Mouse (Mus musculus) layer of hippocampus, adult 11-12 months (tissue): ENCODE results near the gene Phb.

Experiments
- DNase-seq: peaks from one replicate; pipeline ENCODE4 v3.0.0; 2022; ENCODE audit warnings: low spot score

Phb gene

GRCm38 (mm10) chr11:95712563-95713224 is 45.9 kb downstream of the Phb start, which contains the start of gene Zfp652:
Gene Zfp652, plus strand, starts transcription at chr11:95712673.
- DNase-seq: peak; percentile 79

- DNase-seq: peak; percentile 53
These were observed 46.6 kb downstream of the Phb start for GRCm38 (mm10) chr11:95713225-95713810.

- peak; percentile 30 for DNase-seq
These were observed 47.1 kb downstream of the Phb start for GRCm38 (mm10) chr11:95713811-95714241.

DNA sequence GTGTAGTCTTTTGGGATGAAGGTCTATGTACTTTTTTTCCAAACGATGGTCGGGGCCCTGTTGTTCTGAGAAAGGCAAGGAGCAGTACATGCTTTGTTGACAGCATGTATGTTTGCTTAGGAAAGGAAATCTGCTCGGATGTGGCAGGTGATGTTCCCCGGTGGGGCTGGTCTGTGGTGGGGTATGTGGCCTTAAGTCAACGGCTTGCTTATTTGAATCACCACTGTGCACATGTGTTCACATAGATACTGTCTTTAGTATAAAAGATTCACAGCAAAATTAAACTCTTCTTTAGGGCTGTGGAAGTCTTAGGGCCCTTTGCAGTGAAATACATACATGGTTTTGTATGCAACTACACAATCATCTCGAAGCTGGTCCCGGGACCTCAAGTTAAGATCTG is 47.7 kb downstream of the Phb start:
- DNase-seq: no peak

DNA sequence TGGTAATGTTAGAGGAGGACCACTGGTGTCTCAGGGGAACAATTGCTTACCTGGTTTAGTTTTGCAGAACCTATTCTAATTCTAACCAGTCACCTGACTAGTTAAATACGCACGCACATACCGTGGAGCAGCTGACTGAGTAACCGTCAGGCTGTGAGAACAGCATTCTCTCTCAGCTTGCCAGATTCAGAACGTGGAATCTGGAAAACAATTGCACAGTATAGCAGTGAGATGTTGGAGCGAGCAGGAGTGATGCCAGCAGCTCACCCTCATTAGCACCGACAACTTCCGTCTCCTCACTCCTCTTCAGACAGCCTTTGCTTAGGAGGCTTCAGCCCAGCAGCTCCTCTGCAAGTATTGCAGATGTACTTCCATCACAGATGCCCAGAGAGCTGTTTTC is 49.4 kb downstream of the Phb start:
- DNase-seq: no peak

DNA sequence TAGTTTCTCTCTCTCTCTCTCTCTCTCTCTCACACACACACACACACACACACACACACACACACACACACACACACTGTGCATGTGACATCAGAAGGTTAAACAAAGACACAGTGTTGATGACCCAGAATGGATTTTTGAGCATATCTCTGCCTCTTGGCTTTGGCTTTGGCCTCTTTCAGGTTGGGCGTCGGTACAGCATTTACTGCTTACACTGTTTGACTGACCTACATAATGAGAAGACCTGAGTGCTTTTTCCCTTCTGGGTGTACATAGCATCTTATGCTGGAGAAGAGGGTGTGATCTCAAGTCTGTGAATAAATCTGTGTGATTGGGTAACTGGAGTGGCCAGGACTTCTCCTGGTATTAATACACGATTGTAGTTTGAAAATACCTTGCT is 52.6 kb downstream of the Phb start:
- no peak for DNase-seq

DNA sequence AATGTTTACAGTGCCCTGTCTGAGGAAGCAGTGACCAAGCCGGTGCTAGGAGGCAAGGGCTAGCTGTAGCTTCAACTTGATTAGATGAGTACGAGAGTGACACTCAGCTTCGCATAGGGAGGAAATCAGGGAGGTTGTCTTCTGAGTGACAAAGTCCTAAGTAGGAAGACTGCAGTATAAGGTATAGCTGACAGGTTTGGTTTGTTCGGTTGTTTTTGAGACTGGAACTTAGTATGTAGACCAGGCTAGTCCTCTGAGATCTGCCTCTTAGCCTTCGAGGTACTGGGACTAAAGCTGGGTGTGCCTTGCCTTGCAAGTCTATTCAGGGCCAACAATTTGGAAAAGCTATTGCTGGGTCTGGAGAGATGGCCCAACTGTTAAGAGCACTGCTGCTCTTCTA is 56.5 kb downstream of the Phb start, which contains the start of gene B130006D01Rik:
B130006D01Rik (plus strand) TSS at position 301 of the 400 bp plus-strand sequence.
- DNase-seq: no peak

- no peak for DNase-seq
These were observed 57.7 kb downstream of the Phb start for GRCm38 (mm10) chr11:95724466-95724865.

GRCm38 (mm10) chr11:95726156-95726555 is 59.4 kb downstream of the Phb start:
- DNase-seq: no peak

- no peak for DNase-seq
These were observed 61.2 kb downstream of the Phb start for GRCm38 (mm10) chr11:95727947-95728346.

GRCm38 (mm10) chr11:95728916-95729907 is 62.5 kb downstream of the Phb start:
- no peak for DNase-seq
